8 mouse cellular contexts compared by ENCODE assay signal in the genomic region with DNA sequence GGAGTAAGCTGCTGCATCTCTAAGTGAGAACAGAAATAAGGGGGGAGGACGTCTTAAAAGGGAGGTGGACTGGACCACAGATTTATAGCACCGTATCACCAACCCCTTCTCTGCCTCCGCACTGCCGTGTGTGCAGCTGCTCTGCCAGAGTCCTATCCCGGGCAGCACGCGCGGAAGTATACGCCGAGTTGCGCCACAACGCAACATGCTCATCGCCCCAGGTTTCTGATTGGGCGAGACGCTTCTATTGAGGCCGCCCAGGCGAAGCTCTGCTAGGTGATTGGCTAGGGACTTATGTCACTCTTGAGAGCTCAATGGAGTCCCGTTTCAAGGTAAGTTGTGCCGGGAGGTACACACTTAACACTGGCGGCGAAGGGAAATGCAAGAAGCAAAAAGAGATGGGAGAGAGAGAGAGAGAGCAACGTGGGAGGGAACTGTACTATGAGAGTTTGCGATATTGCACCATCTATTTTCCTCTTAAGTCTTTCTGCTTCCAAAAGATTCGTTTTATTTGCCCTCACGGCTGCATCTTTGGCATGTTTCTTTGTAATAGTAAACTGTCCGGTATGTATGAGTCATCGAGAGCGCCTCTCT. TPM values are rescaled to one million over a fixed set of nuclear protein-coding genes. Genes with fewer than 3 reads are reported as not detected.
A peak's percentile ranks its signal among the peaks of the same experiment; 100 is the strongest.
DNase-seq lines count a peak whose midpoint lies in the region; ATAC-seq and TF ChIP-seq lines count a peak whose summit lies in the region.

No protein-coding gene starts in this region.

- no peak for TF ChIP-seq EP300 in heart, adult 2 months (IDR thresholded peaks at IDR 0.05; ENCODE audit: insufficient read depth, low read depth, low read length)

- H3K4me2 ChIP-seq in embryonic facial prominence, embryonic 14.5 days (ENCODE audit: low read depth, low read length), result peak overlapping the region; percentile 80

- no peaks in the 10 kb centered on the region for H3K36me3 ChIP-seq in erythroblast, embryonic 14.5 days (ENCODE audit: control insufficient read depth)
- no peaks in the 10 kb centered on the region for H3K36me3 ChIP-seq in embryonic facial prominence, embryonic 14.5 days (ENCODE audit: control insufficient read depth, insufficient read depth, low read length)
- H3K36me3 ChIP-seq in heart, adult 2 months (ENCODE audit: control insufficient read depth, insufficient read depth, low read length), result no peaks in the 10 kb centered on the region

- H3K79me2 ChIP-seq in heart, adult 2 months (replicated peaks; ENCODE audit: control insufficient read depth, insufficient read depth, low read length), result no peaks in the 10 kb centered on the region

- no peak overlapping the region for H3K27ac ChIP-seq in embryonic facial prominence, embryonic 14.5 days (replicated peaks; ENCODE audit: low read depth, low read length)
- no peak overlapping the region for H3K27ac ChIP-seq in heart, adult 2 months

- H3K9ac ChIP-seq in embryonic facial prominence, embryonic 14.5 days (ENCODE audit: low read depth, low read length), result peak overlapping the region; percentile 54
- H3K9ac ChIP-seq in heart, adult 2 months (ENCODE audit: low read depth, low read length), result 0 out of 2 replicates have a peak overlapping the region, but pooled peaks have one; percentile 4

- no peak for ATAC-seq in erythroblast, adult 5-6 weeks (replicated peaks; ENCODE audit: low FRiP score, poor library complexity, severe bottlenecking)
- ATAC-seq in embryonic facial prominence, embryonic 14.5 days (ENCODE audit: low read depth), result peak; percentile 96
- ATAC-seq in megakaryocyte-erythroid progenitor cell, adult 5-6 weeks (replicated peaks; ENCODE audit: low FRiP score, low TSS enrichment, poor library complexity, severe bottlenecking), result peak; percentile 97

- peak overlapping the region; percentile 35 for H3K4me3 ChIP-seq in erythroblast, embryonic 14.5 days (replicated peaks)
- H3K4me3 ChIP-seq in embryonic facial prominence, embryonic 14.5 days (ENCODE audit: low read depth, low read length), result peak overlapping the region; percentile 53
- peak overlapping the region; percentile 51 for H3K4me3 ChIP-seq in heart, adult 2 months

- no peak for TF ChIP-seq POLR2A in heart, adult 2 months (IDR thresholded peaks at IDR 0.05; ENCODE audit: insufficient read depth, low read depth, low read length)

- under 1% methylated on average over 28 of the region's 28 CpGs for WGBS in embryonic facial prominence, embryonic 14.5 days
- WGBS in heart, adult 2 months, result under 1% methylated on average over 28 of the region's 28 CpGs

- H3K4me1 ChIP-seq in erythroblast, embryonic 14.5 days (ENCODE audit: control insufficient read depth), result peaks cover 4% of the 10 kb centered on the region
- H3K4me1 ChIP-seq in embryonic facial prominence, embryonic 14.5 days (ENCODE audit: control insufficient read depth, insufficient read depth, low read length), result peaks cover 13% of the 10 kb centered on the region
- H3K4me1 ChIP-seq in heart, adult 2 months (ENCODE audit: control insufficient read depth, insufficient read depth, low read length), result no peaks in the 10 kb centered on the region; the same call in 1 of the 2 replicates

- H3K27me3 ChIP-seq in erythroblast, embryonic 14.5 days (ENCODE audit: control insufficient read depth), result peaks cover 72% of the 10 kb centered on the region
- H3K27me3 ChIP-seq in embryonic facial prominence, embryonic 14.5 days (replicated peaks; ENCODE audit: control insufficient read depth, insufficient read depth, low read length), result peaks cover 63% of the 10 kb centered on the region
- H3K27me3 ChIP-seq in heart, adult 2 months (ENCODE audit: control insufficient read depth, insufficient read depth, low read length), result peaks cover 17% of the 10 kb centered on the region

- TF ChIP-seq CTCF in heart, adult 2 months (IDR thresholded peaks at IDR 0.05), result no peak

- H3K9me3 ChIP-seq in erythroblast, embryonic 14.5 days (ENCODE audit: control insufficient read depth, low read length), result no peaks in the 10 kb centered on the region; the same call in 1 of the 2 replicates
- no peaks in the 10 kb centered on the region for H3K9me3 ChIP-seq in embryonic facial prominence, embryonic 14.5 days (ENCODE audit: control insufficient read depth, low read length)

- intact Hi-C loops in heart, adult 2 months (cut with DNase I), result no loop called here
- intact Hi-C loops in left cerebral cortex, postnatal 25 days (cut with DNase I), result loop anchor here (5.0 to 10.0 kb wide), 4 partner anchors 112 to 1492 kb away; no protein-coding TSS in a partner anchor

- peak; percentile 99 for DNase-seq in embryonic facial prominence, embryonic 14.5 days (ENCODE audit: low spot score)
- DNase-seq in heart, adult 2 months, result peak; percentile 75 to 83
- DNase-seq in kidney, adult 11 months, result peak; percentile 83
- DNase-seq in left cerebral cortex, postnatal 25 days (ENCODE audit: low spot score in 2 of 2), result peak; percentile 99
- peak; percentile 98 to 99 for DNase-seq in right cerebral cortex, postnatal 36 days (ENCODE audit: low spot score in 2 of 2)

RNA-seq across cellular contexts. Expression of gene Elavl2, which starts 24.2 kb away (rescaled TPM):
- not detected in 2 replicates for polyA plus RNA-seq in erythroblast, embryonic 14.5 days (2012)
- total RNA-seq in erythroblast, adult 5-6 weeks (2015; ENCODE audit: low replicate concordance), result not detected in 2 replicates
- total RNA-seq in erythroblast, adult 5-6 weeks (2017; ENCODE audit: low replicate concordance), result not detected in 2 replicates
- 10.6 and 11.4 TPM in 2 replicates for polyA plus RNA-seq in embryonic facial prominence, embryonic 14.5 days (2014; fragmentation: Nextera tagmentation; extraction: Ambion mirVana)
- total RNA-seq in heart, adult 2 months (2021), result under 1 TPM in 1 of 2 experiments, not detected in 1; 0.39 TPM
- 0.59 and 1.1 TPM in 2 replicates for polyA plus RNA-seq in heart, adult 2 months (2012; rRNA removed)
- total RNA-seq in left cerebral cortex, postnatal 25 days (2021), result 100 to 1,000 TPM; 107 to 109 TPM
- total RNA-seq in megakaryocyte-erythroid progenitor cell, adult 5-6 weeks (2014; fragmentation: Nextera tagmentation), result 0.20 TPM in 1 of 2 replicates, not detected in the other
- total RNA-seq in megakaryocyte-erythroid progenitor cell, adult 5-6 weeks (2017), result 4.0 TPM in 1 of 2 replicates, not detected in the other

Comparison
In these comparisons a context has a peak if more than half of its experiments do, and no peak if none do; other contexts are left out.
1. RNA of gene Elavl2, which starts 24.2 kb away (total RNA-seq): 107 to 109 TPM in left cerebral cortex, postnatal 25 days; 0.39 TPM in heart, adult 2 months, not detected in erythroblast, adult 5-6 weeks and 0.20 to 4.0 TPM in megakaryocyte-erythroid progenitor cell, adult 5-6 weeks; every median in the first group is over 10 times any median in the second.
2. Peak in every context shown above with its lines, with median percentiles within 50 percentile points of each other: H3K4me3 ChIP-seq and DNase-seq.